Mouse (Mus musculus): ENCODE data around the gene Cbr3. TPM values are rescaled to one million over a fixed set of nuclear protein-coding genes. Genes with fewer than 3 reads are reported as not detected.
A peak's percentile ranks its signal among the peaks of the same experiment; 100 is the strongest.
"Not testable (repeated sequence)": the region's sequence is repeated elsewhere in the genome, so short reads cannot be mapped to it uniquely, and the experiment has no call there.

Gene Cbr3
- polyA plus RNA-seq, 1 experiment from 2014 or later = 0.37 TPM

DNA sequence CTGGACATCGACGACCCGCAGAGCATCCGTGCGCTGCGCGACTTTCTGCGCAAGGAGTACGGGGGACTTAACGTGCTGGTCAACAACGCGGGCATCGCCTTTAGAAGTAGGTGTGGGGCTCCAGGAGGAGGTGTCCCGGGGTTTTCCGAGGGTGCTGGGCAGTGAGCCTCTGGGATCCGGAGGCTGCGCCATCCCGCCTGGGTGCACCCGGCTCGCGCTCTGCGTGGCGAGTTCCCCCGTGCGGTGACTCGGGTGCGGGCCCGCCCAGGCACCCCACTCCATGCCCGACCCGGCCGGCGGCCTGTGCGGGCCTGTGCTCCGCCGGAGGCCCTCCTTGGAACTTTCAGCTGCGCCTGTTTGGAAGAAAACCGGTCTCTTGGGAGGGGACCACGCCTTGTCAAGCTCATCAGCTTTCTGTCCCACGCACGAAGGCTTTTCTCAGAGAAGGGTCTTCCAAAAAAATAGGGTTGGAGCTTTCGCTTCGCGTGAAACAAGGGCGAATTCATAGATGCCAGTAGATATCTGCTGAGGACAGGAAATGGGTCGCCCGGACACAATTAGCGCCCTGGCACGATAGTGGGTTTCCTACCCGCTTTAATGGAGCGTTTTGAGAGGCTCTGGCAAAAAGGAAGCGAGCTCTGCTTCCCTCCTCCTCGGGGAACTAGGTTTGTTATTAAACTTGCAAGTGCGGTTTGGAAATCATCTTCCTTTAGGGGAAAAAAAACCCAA, 657 bp downstream of the Cbr3 start:
- H3K4me2 ChIP-seq = peak overlapping the region; percentile 74
- H3K27me3 ChIP-seq (replicated peaks) = peaks cover 74% of the 10 kb centered on the region
- H3K9ac ChIP-seq = peak overlapping the region; percentile 27; the same call in 1 of the 2 replicates

DNA sequence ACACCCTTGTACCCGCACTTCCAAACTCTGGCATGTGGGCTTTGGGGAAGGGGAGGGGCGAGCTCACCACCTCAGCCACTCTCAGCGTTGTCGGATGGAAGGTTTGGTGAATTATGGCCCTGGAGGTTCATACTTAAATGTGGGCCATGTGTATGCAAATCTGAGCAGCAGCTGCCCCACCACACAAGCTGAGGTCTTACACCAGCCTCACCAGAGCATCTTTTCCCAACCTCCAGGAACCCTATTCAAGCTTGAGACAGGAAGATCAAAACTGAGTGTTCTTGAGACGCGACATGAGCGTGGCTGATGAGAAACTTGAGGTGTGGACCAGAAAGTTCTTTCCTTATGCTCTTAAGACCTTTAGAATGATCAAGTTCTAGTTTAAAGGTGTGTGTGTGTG, 1.4 kb downstream of the Cbr3 start:
- Histone ChIP-seq H3K9ac (no peak overlapping the region), H3K36me3 (no peaks in the 10 kb centered on the region), H3K27me3 (replicated peaks) (peaks cover 66% of the 10 kb centered on the region), H3K4me1 (peaks cover 15% of the 10 kb centered on the region), H3K4me3 (no peak overlapping the region), H3K27ac (no peak overlapping the region), H3K4me2 (peak overlapping the region; percentile 74; the same call in 1 of the 2 replicates), H3K9me3 (replicated peaks) (peaks cover 4% of the 10 kb centered on the region)
- 31% methylated on average over 7 of the region's 7 CpGs for WGBS (ENCODE audit: insufficient replicate concordance)
- no peak for ATAC-seq

More for the DNA sequence above, 657 bp downstream of the Cbr3 start:
- Histone ChIP-seq H3K36me3 (no peaks in the 10 kb centered on the region), H3K9me3 (replicated peaks) (peaks cover 4% of the 10 kb centered on the region), H3K4me1 (peaks cover 15% of the 10 kb centered on the region), H3K27ac (no peak overlapping the region), H3K4me3 (peak overlapping the region; percentile 54)
- ATAC-seq = no peak
- WGBS (ENCODE audit: insufficient replicate concordance) = under 1% methylated on average over 53 of the region's 53 CpGs

GRCm38 (mm10) chr16:93685783-93686182, 2.8 kb downstream of the Cbr3 start:
- H3K4me3 ChIP-seq; H3K9ac ChIP-seq; H3K9me3 ChIP-seq (replicated peaks); ATAC-seq; H3K36me3 ChIP-seq; H3K4me2 ChIP-seq; H3K27ac ChIP-seq: not testable (repeated sequence)
- WGBS (ENCODE audit: insufficient replicate concordance) = 79% methylated on average over 3 of the region's 3 CpGs
- Histone ChIP-seq H3K27me3 (replicated peaks) (peaks cover 58% of the 10 kb centered on the region), H3K4me1 (peaks cover 15% of the 10 kb centered on the region)

GRCm38 (mm10) chr16:93686421-93686820, 3.4 kb downstream of the Cbr3 start:
- H3K4me1 ChIP-seq = peaks cover 15% of the 10 kb centered on the region
- H3K27me3 ChIP-seq (replicated peaks) = peaks cover 56% of the 10 kb centered on the region
- ATAC-seq = no peak
- WGBS (ENCODE audit: insufficient replicate concordance) = 55% methylated on average over 6 of the region's 7 CpGs
- no peak overlapping the region for H3K4me2 ChIP-seq
- no peaks in the 10 kb centered on the region for H3K36me3 ChIP-seq
- no peak overlapping the region for H3K9ac ChIP-seq
- H3K27ac ChIP-seq = no peak overlapping the region
- peaks cover 4% of the 10 kb centered on the region for H3K9me3 ChIP-seq (replicated peaks)
- no peak overlapping the region for H3K4me3 ChIP-seq

DNA sequence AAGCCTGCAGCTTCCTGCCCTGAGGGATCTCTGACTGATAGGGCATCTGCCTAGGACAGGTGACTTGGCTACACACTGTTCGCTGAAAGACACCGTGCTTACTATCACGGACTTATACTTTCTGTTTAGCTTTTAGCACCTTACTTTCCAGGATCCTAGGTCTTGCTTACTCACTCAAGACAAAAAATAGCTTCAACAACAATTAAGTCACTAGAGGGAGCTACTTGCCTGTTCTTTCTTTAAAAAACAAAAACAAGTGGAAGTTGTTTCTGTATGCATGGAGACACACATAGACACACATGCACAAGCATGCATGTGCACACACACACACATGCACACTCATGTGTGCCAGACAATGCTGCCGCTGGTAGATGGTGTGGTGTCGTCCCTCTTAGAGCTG, 3.9 kb downstream of the Cbr3 start:
- Histone ChIP-seq H3K4me2 (peak overlapping the region; percentile 36), H3K27me3 (replicated peaks) (peaks cover 52% of the 10 kb centered on the region), H3K27ac (no peak overlapping the region), H3K9ac (no peak overlapping the region), H3K36me3 (no peaks in the 10 kb centered on the region), H3K9me3 (replicated peaks) (peaks cover 4% of the 10 kb centered on the region), H3K4me3 (no peak overlapping the region), H3K4me1 (peaks cover 15% of the 10 kb centered on the region)
- 34% methylated on average over 5 of the region's 5 CpGs for WGBS (ENCODE audit: insufficient replicate concordance)
- no peak for ATAC-seq

- no peak for ATAC-seq
- Histone ChIP-seq H3K4me2 (no peak overlapping the region), H3K4me3 (no peak overlapping the region), H3K4me1 (peaks cover 5% of the 10 kb centered on the region; the same call in 1 of the 2 replicates), H3K27me3 (replicated peaks) (peaks cover 19% of the 10 kb centered on the region; the same call in 1 of the 2 replicates), H3K27ac (no peak overlapping the region), H3K9me3 (replicated peaks) (no peaks in the 10 kb centered on the region), H3K36me3 (no peaks in the 10 kb centered on the region), H3K9ac (no peak overlapping the region)
- WGBS (ENCODE audit: insufficient replicate concordance) = 34% methylated on average over 6 of the region's 6 CpGs
Observed at GRCm38 (mm10) chr16:93691206-93691841, 8.3 kb downstream of the Cbr3 start.

DNA sequence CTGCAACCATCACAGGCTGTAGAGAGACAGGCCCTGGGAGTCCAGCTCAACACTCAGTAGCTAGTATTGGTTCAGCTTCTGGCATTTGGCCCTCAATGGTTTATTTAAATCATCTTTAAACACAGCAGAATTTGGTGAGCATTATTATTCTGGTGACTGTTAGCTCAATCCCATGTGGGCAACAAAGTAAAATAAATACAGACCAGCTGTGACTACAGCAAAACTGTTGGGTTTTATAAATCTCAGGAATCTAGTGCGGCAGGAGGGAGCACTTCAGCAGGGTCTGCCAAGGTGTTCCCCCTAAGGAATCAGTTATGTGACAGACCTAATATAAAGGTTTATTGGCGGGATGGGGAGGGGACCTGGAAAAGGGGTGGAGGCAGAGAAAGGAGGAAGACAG, 9.7 kb downstream of the Cbr3 start:
- H3K27ac ChIP-seq = no peak overlapping the region
- H3K4me1 ChIP-seq = no peaks in the 10 kb centered on the region
- H3K36me3 ChIP-seq = no peaks in the 10 kb centered on the region
- ATAC-seq = no peak
- H3K27me3 ChIP-seq (replicated peaks) = peaks cover 18% of the 10 kb centered on the region; the same call in 1 of the 2 replicates
- H3K9ac ChIP-seq = no peak overlapping the region
- no peaks in the 10 kb centered on the region for H3K9me3 ChIP-seq (replicated peaks)
- no peak overlapping the region for H3K4me2 ChIP-seq
- 73% methylated on average over 2 of the region's 2 CpGs for WGBS (ENCODE audit: insufficient replicate concordance)
- no peak overlapping the region for H3K4me3 ChIP-seq

DNA sequence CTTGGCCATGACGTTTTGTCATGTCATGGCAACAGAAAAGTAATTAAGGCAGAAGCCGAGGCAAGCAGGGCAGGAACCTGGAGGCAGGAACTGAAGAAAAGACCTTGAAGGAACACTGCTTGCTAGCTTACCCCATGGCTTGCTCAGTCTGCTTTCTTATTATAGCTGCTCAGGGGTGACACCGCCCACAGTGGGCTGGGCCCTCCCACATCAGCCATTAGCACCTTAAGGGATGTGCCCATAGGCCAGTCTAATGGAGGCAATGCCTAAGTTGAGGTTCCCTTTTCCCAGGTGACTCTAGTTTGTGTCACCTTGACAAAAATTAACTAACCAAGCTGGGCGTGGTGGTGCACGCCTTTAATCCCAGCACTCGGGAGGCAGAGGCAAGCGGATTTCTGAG, 24.1 kb downstream of the Cbr3 start:
- H3K9me3 ChIP-seq (replicated peaks) = no peaks in the 10 kb centered on the region
- peaks cover 10% of the 10 kb centered on the region for H3K4me1 ChIP-seq
- no peak overlapping the region for H3K4me2 ChIP-seq
- no peaks in the 10 kb centered on the region; the same call in 1 of the 2 replicates for H3K27me3 ChIP-seq (replicated peaks)
- H3K4me3 ChIP-seq = no peak overlapping the region
- no peak for ATAC-seq
- no peaks in the 10 kb centered on the region for H3K36me3 ChIP-seq
- H3K9ac ChIP-seq = no peak overlapping the region
- WGBS (ENCODE audit: insufficient replicate concordance) = 74% methylated on average over 7 of the region's 7 CpGs
- H3K27ac ChIP-seq = no peak overlapping the region

DNA sequence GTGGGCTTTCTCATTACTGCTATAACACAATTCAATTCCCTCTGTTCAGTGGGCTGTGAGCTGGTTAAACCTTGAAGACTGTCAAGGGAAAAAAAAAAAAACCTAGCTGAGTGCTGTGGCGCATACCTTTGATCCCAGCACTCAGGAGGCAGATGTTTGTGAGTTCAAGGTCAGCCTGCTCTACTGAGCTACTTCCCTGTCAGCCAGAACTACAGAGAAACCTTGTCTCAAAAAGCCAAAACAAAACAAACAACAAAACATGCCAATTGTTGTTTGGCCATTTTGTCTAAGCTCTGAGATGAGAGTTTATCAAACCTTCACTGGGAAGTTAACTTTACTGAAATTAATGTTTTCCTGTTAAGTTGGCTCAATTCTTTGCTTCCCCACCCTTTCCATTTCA, 26.2 kb downstream of the Cbr3 start:
- H3K27ac ChIP-seq = no peak overlapping the region
- 80% methylated on average over 1 of the region's 1 CpGs for WGBS (ENCODE audit: insufficient replicate concordance)
- H3K4me3 ChIP-seq = no peak overlapping the region
- H3K4me2 ChIP-seq = no peak overlapping the region
- no peaks in the 10 kb centered on the region for H3K9me3 ChIP-seq (replicated peaks)
- no peak overlapping the region for H3K9ac ChIP-seq
- ATAC-seq = no peak
- H3K27me3 ChIP-seq (replicated peaks) = peaks cover 5% of the 10 kb centered on the region; the same call in 1 of the 2 replicates
- H3K4me1 ChIP-seq = peaks cover 30% of the 10 kb centered on the region
- H3K36me3 ChIP-seq = no peaks in the 10 kb centered on the region

GRCm38 (mm10) chr16:93710924-93711323, 27.9 kb downstream of the Cbr3 start:
- no peaks in the 10 kb centered on the region for H3K9me3 ChIP-seq (replicated peaks)
- peak overlapping the region; percentile 98 for H3K4me2 ChIP-seq
- peak; percentile 21 for ATAC-seq
- H3K27ac ChIP-seq = peak overlapping the region; percentile 86
- H3K27me3 ChIP-seq (replicated peaks) = peaks cover 5% of the 10 kb centered on the region; the same call in 1 of the 2 replicates
- WGBS (ENCODE audit: insufficient replicate concordance) = under 1% methylated on average over 11 of the region's 11 CpGs
- H3K4me3 ChIP-seq = peak overlapping the region; percentile 80
- no peaks in the 10 kb centered on the region for H3K36me3 ChIP-seq
- peaks cover 41% of the 10 kb centered on the region for H3K4me1 ChIP-seq
- peak overlapping the region; percentile 56 for H3K9ac ChIP-seq

GRCm38 (mm10) chr16:93711411-93712188, 28.6 kb downstream of the Cbr3 start, which contains the start of gene Dop1b:
Gene Dop1b (plus strand): TSS chr16:93711904.
- Histone ChIP-seq H3K9me3 (replicated peaks) (no peaks in the 10 kb centered on the region), H3K27ac (peak within 1 kb of the TSS; percentile 89), H3K9ac (peak within 1 kb of the TSS; percentile 93), H3K27me3 (replicated peaks) (peaks cover 5% of the 10 kb centered on the region; the same call in 1 of the 2 replicates), H3K36me3 (peaks cover 6% of the 10 kb centered on the region; the same call in 1 of the 2 replicates), H3K4me1 (peaks cover 40% of the 10 kb centered on the region), H3K4me3 (peak within 1 kb of the TSS; percentile 80), H3K4me2 (peak within 1 kb of the TSS; percentile 98)
- under 1% methylated on average over 75 of the region's 77 CpGs for WGBS (ENCODE audit: insufficient replicate concordance)
- peak; percentile 88 for ATAC-seq

All from liver, embryonic 12.5 days (tissue).